Mouse (Mus musculus) G1E-ER4 (cell line): Measurements from ENCODE around the gene Pik3cg. TPM values are rescaled to one million over a fixed set of nuclear protein-coding genes. Genes with fewer than 3 reads are reported as not detected.

ENCODE experiments used
- GATA1 ChIP-seq: IDR thresholded peaks from one replicate; pipeline ENCODE4 v1.8.0; 2012; ENCODE audit warnings: low read length, inconsistent platforms
- polyA plus RNA-seq: library from polyadenylated mRNA; stranded (reverse); fragments of >175 nt; gene quantifications from 2 replicates; pipeline ENCODE4 v1.2.3, GENCODE M21; 2012

Gene Pik3cg
- polyA plus RNA-seq, 1 experiment = 0.27 TPM

DNA sequence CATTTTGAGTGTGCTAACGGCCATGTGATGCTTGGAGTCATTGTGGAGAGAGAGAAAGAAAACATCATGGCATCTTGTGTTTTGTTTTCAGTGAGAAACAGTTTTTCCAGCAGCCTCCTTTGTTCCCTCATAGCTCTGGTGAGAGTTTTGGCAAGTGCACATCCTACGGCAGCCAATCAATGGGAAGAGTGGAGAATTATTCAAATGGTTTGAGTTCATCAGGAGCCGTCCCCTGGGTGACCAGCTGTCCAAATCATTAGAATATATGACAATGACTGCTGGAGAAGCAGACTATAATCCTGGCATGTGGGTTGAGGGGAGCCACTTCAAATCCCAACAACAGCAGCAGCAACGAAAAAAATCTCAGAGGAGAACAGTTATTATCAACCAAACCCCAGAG lies 2.8 kb upstream of the Pik3cg start:
- TF ChIP-seq GATA1 = no peak

DNA sequence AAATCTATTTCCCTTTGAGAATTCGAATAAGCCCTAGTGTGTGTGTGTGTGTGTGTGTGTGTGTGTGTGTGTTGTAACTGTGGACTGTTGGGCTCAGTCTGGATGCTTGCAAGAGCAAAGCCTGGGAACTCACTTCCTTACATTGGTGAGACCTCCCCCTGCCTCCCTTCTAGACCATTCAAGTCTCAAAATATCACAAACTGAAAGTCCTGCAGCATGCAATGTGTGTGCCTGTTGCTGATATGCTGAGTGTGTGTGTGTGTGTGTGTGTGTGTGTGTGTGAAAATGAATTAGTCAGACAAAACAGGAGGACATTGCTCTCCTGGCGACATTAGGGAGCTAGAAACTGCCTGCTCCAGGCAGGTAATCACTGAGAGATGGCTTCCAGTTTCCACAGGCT lies 492 bp upstream of the Pik3cg start:
- no peak for TF ChIP-seq GATA1

DNA sequence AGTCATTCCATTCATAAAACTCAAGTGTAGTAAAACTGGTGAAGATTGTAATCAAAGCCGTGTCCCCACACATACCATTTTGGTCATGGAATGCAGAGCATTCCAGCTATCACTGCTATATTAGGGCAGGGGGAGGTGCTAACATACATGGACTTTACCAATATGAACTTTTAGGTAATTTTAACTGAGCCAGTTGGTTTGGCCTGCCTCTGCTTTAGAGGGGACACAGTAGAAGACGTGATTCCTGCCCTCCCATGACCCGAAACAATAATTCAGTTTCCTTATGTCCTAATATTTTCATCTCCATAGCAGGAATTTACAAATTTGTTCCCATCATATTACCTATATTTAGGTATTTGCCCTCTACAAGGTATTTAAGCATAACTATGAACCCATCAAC lies 1.3 kb downstream of the Pik3cg start:
- TF ChIP-seq GATA1 = no peak

DNA sequence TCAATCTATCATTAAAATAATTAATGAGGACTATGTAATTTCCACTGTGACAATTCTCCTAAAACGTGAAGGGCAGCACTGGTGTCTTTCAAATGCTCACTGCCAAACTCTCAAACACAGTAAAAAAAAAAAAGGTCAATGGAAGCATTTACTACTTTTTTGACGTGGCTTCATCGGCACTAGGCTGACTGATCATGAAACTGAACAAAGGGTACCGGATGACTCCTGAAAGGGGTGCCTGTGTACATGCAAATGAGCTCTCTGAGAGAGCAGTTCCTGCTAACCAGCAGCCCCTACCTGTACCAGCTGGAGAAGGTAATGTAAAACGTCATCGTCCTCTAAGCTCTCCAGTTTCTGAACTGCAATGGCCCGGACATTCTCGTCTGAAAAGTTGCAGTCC lies 4.8 kb downstream of the Pik3cg start:
- no peak for TF ChIP-seq GATA1

DNA sequence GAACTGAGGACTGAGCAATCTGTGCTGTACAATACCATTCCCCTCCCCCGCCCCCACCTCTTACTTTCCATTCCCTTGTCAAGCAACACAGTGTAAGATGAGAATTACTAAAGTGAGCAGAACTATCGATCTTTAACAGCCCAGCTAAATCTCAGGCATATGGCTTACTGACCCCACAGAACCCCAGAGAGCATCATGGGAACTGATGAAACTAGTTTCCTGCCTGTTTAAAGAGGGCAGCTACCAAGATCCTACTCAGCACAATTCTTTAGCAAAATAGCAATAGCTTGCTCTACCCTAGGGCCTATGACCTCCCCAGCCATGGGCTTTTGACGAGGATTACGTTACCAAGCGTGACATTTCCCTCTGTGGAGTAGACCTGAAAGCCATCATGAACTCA lies 5.9 kb downstream of the Pik3cg start:
- no peak for TF ChIP-seq GATA1

DNA sequence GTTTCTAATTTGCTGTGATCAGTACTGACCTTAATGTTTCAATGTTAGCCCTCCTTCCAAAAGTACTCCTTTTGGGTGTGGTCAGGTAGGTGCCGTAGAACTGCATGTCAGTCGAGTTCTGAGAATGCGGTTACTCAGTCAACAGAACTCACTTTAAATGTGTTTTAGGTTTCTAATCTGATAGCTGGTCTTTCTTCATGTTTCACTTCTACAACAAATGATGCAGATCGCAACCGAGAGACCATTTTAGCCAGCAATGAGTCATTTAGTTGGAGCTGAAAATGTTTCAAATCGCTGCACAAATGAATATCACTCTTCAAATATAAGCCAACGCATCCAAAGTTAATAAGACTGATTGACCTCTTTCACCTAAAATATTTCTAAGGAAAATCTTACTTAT lies 6.5 kb downstream of the Pik3cg start:
- TF ChIP-seq GATA1 = no peak

DNA sequence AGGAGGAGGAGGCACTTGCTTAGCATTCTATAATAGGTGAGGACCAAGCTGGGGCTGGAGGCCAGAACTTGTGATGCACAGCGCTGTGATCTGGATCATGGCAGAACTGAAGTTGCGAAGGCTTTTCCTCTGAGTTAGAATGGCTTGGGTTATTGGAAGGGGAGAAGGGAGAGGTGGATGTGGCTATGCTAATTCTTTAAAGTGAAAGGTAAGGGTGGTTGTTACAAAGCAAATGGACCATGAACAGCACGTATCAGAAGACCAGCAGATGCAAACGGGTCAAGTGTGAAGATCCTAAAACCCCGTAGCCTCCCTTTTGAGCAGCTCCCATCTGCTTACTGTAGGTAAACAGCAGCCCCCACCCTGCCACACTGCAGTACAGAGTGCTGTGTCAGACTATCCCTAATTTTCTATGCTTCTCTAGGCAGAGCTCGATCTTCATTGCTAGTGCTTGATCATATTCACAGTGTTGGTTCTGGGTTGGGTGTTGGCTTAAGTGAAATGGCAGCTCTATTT lies 7.3 kb downstream of the Pik3cg start:
- TF ChIP-seq GATA1 = no peak

DNA sequence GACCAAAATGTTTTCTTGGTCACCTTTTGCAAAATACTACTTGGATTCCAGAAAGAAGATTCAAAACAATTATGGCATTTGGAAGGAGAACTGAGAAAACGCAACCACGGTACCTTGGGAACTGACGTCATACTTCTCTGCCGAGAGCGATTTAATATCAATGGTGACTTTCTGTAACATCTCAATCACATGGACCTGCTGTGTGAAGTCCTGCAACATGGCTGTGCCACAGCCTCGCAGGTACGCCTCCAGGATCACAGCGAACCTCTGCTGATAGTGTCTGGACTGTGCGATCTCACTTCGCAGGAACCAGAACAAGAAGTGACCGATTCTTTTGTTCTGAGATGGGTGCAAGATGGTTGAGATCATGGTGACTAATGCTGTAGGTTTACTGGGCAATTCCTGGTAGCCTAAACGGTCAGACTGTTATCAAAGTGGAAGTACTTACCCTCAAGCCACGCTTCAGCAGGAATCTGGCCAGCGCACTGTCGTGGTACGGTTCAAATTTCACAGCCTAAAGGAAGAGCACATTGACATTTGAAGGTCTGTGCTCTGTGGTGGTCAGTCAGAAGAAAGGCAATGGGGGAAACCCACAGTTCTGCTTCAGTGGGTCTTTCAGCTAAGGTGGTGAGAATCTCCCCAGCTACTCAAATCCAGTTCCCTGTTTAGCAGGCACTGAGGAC lies 7.9 kb downstream of the Pik3cg start:
- no peak for TF ChIP-seq GATA1

DNA sequence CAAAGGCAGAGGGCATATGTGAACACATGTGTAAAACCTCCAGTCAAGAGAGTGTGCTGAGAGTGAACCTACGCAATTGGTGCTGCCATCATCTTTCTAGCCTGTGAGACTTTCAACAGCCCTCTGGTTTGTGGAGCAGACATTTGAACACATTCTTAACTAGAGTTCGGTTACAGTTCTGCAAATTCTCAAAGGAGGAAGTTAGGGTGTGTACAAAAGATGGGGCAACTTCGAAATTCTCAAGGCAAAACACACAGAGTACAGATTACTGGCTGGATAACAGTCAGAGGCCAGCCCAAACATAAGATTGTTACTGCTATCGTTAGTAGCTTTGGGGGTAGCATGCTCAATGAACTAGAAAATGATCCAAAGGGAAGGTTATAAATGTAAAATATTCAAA lies 9.0 kb downstream of the Pik3cg start:
- no peak for TF ChIP-seq GATA1

DNA sequence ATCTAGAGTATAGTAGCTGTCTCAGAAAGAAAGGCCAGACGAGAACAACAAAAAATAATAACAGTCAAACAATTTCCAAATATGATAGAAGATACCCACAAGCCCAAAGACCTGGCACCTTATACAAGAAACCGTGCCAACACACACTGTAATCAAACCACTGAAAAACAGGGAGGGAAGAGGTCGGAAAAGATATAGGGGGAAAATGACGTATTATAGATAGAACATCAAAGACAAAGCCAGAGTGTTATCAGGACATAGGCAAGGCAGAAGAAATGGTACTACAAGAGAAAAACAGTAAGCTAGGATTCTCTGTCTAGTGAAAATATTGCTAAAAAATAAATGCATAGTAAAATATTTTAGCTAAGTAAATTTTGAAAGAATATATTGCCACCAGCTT lies 10.4 kb downstream of the Pik3cg start:
- TF ChIP-seq GATA1 = no peak

DNA sequence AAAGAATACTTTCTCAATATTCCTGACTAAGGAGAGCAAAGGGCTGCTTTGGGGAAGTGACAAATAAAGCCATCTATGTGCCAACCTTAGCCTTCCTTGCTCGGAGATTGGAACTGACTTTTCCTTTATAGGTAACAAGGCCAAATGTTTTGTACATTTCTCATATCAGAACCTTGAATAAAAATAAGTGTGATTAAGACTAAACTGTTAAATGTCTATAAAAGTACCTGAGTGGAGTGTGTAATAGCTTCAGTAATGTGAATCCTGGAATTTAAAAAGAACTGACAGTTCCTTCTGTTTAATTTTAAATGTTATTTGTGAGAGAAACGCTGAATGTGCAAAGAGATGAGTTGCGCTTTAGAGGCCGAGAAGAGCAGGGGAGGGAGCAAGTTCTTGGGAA lies 13.5 kb downstream of the Pik3cg start:
- no peak for TF ChIP-seq GATA1

DNA sequence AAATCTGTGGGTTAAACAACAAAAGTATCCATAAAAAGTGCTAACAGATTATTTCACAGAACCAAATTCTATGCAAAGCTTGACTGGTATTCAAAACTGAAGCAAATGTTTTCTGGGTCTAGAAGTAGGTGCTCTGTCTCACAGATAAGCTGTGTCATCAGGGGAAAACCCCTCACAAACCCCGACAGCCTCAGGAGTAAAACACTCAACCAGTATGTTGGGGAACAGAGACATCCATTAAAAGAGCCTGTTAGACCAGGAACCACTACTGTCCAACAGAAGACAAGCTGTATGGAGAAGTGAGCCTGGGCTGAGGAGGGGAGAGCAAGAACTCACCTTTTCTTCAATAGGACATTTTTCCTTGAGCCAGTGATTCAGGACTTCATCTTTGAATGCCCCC lies 14.1 kb downstream of the Pik3cg start:
- TF ChIP-seq GATA1 = no peak

DNA sequence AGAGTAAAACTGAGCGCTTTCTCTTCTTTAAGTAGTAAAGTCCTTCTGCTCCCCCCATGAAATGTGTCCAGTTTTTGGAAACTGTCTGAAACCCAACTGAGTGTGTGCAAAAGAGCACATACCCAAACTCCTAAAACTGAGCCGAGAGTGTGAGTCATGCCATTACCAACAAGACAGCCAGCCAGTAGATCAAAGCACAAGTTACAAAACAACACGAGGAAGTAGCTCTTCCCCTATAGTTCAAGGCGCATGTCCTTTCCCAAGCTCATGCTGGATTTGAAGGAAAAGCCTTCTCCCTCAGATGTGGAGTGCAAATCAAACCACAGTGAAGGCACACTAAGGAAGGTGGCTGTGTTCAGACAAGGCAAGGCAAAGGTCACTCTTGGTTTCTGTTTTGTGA lies 17.5 kb downstream of the Pik3cg start:
- no peak for TF ChIP-seq GATA1

DNA sequence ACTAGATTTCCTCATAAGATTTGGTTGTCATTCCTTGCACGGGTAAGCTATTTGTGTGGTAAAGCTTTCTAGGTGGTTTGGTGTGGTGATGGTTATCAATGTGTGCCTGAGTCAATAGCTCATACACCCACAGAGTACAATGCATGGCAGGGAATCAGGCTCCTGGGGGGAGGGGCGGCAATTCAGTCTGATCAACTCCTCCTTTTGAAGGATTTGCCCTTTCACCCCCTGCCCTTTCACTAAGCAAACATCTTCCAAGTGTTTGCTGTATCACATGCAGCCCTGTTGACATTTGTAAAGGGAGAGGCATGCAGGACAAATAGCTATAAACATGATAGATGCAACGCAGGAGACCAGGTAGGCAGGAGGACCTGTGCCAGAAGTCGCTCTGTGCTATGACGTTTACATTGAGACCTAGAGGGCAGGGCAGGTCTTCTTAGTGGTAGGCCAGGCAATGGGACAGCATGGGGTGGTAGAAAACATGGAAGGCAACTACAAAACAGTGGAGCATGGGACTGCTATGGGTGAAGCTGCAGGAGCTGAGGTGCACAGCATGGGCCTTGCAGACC lies 20.7 kb downstream of the Pik3cg start:
- TF ChIP-seq GATA1 = no peak

DNA sequence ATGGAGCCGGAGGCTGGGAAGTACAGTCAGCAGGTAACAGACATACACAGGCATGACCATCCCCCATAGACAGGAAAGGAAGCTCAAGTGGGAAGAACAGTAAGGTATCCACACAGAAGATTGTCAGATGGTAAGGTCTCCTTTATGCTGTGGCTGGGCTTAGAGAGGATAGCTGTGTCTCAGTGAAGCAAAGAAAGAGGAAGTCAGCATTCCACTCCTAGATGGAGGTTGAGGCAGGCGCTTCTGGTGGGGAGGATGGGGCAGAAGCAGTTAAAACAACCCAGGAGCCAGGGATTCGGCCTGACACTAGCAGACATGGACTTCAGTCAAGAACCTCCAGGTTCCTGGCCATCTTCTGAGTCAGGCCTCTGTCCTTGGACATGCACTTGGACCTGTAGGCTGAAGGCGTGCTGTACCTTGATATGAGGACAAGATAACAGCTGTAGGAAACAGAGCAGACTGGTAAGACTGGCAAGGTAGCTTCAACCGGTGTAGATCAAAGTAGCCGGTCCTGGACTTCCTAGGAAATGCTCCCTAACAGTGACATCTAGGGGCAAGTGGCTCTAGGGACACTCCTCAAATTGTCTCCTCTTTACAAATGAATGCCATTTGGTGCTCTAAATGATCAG lies 21.7 kb downstream of the Pik3cg start:
- TF ChIP-seq GATA1 = no peak

DNA sequence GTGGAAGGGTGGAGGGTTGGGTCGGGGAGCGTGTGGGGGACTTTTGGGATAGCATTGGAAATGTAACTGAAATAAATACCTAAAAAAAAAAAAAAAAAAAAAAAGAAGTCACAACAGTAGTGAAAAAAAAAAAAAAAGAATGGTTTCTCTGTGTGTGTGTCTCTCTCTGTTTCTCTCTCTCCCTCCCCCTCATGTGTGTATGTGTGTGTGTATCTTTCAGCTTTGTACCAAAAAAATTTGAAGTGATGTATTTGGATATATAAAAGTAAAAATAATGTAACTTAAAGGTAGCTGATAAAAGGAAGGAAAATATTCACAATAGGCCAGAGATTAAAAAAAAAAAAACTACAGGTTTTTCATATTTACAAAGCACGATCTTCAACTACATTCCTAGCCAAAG lies 23.6 kb downstream of the Pik3cg start:
- no peak for TF ChIP-seq GATA1

DNA sequence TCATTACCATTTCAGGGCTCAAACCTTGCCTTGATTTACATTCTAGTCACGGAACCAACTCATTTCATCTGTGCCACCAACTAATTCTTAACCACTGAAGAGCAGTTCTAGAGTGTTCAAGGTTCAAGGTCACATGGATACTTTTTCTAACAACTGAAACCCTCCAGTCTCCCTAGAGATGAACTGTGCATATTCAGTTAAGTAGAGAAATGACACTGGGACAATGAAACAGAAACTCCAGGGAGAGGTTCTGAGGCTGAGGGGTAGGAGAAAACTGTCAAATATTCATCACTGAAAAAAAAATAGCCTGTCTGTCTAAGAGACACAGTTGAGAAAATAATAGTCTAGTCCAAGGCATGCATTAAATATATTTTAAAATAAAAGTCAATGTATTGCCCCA lies 24.9 kb downstream of the Pik3cg start:
- no peak for TF ChIP-seq GATA1
